Mouse (Mus musculus) C2C12 (cell line): ENCODE measurements at regions not wholly inside any gene's neighbourhood (a gene's known extent, or its start where the extent isn't known, plus 50 kb on each side); places are given as distances from the start of the nearest gene placed in this dataset.

Experiments
- H3K27me3 ChIP-seq: one replicate; pipeline ENCODE4 v1.6.1; 2011; ENCODE audit not compliant: control insufficient read depth, insufficient read depth, insufficient read length
- H3K36me3 ChIP-seq: one replicate; pipeline ENCODE4 v1.6.1; 2011; ENCODE audit not compliant: control insufficient read depth, insufficient read depth
- H3K4me3 ChIP-seq: one replicate; pipeline ENCODE4 v1.5.1; 2011; ENCODE audit warnings: mild to moderate bottlenecking, control low read depth; ENCODE audit not compliant: poor library complexity, insufficient read depth, severe bottlenecking
- H3K79me2 ChIP-seq: one replicate; pipeline ENCODE4 v1.6.1; 2011; ENCODE audit not compliant: control insufficient read depth, insufficient read depth
- H3K79me3 ChIP-seq: one replicate; pipeline ENCODE4 v1.6.1; 2011; ENCODE audit warnings: low read depth, control low read depth
- H3ac ChIP-seq: one replicate; pipeline ENCODE3; 2011; ENCODE audit warnings: low read depth; ENCODE audit not compliant: control insufficient read depth, insufficient read length
- CEBPB ChIP-seq: IDR thresholded peaks from one replicate; pipeline ENCODE4 v1.6.1; 2011; ENCODE audit warnings: low read depth, mild to moderate bottlenecking, control low read depth, moderate library complexity
- CTCF ChIP-seq: IDR thresholded peaks from one replicate; pipeline ENCODE4 v1.5.1; 2011; ENCODE audit not compliant: control insufficient read depth, insufficient read depth, insufficient read length
- FOSL1 ChIP-seq: IDR thresholded peaks from one replicate; pipeline ENCODE4 v1.8.0; 2011; ENCODE audit warnings: mild to moderate bottlenecking, low read length; ENCODE audit not compliant: poor library complexity, insufficient read depth, severe bottlenecking
- MAX ChIP-seq: IDR thresholded peaks from one replicate; pipeline ENCODE4 v1.6.1; 2011; ENCODE audit warnings: mild to moderate bottlenecking, control low read depth
- MYOD1 ChIP-seq: IDR thresholded peaks from one replicate; pipeline ENCODE4 v1.6.1; 2011; ENCODE audit warnings: low read depth; ENCODE audit not compliant: control insufficient read depth, insufficient read length
- MYOG ChIP-seq: IDR thresholded peaks from one replicate; pipeline ENCODE4 v1.6.1; 2011; ENCODE audit not compliant: control insufficient read depth, insufficient read length; ENCODE audit errors: extremely low read depth
- USF1 ChIP-seq: IDR thresholded peaks from one replicate; pipeline ENCODE4 v1.6.1; 2011; ENCODE audit warnings: low read depth, mild to moderate bottlenecking, control low read depth, moderate library complexity

DNA sequence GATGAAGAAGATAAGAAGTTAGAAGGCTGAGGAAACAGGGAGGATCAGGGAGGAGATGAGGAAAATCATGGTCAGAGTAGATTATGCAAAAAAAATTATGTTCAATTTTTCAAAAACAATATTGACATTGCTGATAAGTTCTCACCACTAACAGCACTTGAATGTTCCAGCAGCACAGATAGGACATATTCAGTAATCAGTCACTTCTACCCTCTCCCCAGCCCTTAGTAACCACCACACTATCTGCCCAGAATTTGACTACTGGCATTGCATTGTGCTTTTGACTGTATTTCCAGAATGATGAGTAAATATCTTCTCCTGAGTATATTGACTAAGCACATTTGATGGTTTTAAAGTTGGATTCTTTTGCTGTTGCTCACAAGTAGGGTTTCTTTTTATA is 140.5 kb downstream of the Cdca7 start:
- H3K36me3 ChIP-seq: no peaks in the 10 kb centered on the region
- H3K79me3 ChIP-seq: no peaks in the 10 kb centered on the region
- H3K79me2 ChIP-seq: no peaks in the 10 kb centered on the region
- no peaks in the 10 kb centered on the region for H3K27me3 ChIP-seq
- H3K4me3 ChIP-seq: no peak overlapping the region
- TF ChIP-seq CEBPB (no peak), MAX (no peak), MYOG (no peak), MYOD1 (no peak), USF1 (no peak), FOSL1 (no peak), CTCF (no peak)
- no peak overlapping the region for H3ac ChIP-seq

DNA sequence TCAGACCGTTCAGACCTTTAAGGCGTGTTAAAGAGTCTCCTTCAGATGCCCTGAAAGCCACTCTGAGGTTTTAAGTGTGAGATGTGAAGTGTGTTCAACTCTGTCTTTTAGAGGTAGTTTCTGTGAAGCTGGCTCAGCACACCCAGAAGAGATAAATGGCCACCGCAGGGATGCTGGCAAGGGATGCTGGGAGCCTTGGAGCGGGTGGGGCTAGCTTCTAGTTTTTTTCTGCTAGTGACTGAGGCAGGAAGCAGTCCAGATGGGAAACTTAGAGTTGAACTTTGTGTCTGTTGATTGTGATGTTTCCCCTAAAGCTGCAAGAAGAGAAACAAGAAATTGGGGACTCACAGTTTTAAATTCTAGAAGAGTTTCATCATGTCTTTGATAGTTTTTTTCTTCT is 143.5 kb downstream of the Cdca7 start:
- Histone ChIP-seq H3ac (no peak overlapping the region), H3K4me3 (no peak overlapping the region), H3K79me3 (no peaks in the 10 kb centered on the region), H3K27me3 (no peaks in the 10 kb centered on the region), H3K36me3 (no peaks in the 10 kb centered on the region), H3K79me2 (no peaks in the 10 kb centered on the region)
- TF ChIP-seq MYOG (no peak), CEBPB (no peak), USF1 (no peak), CTCF (no peak), MAX (no peak), MYOD1 (no peak), FOSL1 (no peak)

DNA sequence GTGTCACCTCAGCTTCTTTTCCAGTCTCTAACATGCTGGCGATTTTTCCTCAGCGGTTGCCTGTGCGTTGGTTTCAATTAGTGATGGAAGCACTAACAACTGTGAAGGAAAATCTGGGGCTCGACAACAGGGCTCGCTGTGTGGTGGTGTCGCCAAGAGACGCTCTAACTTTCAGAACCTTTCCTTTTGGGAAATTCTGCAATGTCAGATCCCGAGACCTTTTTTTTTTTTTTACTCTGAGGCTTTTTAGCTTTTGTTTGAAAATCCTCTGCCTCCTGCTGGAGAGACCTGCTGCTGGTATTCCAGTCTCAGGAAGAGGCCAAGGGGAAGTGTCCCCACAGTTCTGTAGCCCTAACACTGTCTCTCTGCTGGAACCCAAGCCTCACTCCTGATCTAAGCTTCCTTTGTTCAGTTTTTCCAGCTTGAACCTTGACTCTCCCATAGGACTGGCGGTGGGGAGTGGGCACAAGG is 144.3 kb downstream of the Cdca7 start:
- no peak overlapping the region for H3ac ChIP-seq
- no peaks in the 10 kb centered on the region for H3K27me3 ChIP-seq
- H3K36me3 ChIP-seq: no peaks in the 10 kb centered on the region
- H3K79me3 ChIP-seq: no peaks in the 10 kb centered on the region
- TF ChIP-seq FOSL1: no peak
- TF ChIP-seq MAX: no peak
- no peak for TF ChIP-seq CEBPB
- TF ChIP-seq MYOG: no peak
- TF ChIP-seq MYOD1: no peak
- no peak for TF ChIP-seq CTCF
- TF ChIP-seq USF1: no peak
- H3K4me3 ChIP-seq: no peak overlapping the region
- H3K79me2 ChIP-seq: no peaks in the 10 kb centered on the region

DNA sequence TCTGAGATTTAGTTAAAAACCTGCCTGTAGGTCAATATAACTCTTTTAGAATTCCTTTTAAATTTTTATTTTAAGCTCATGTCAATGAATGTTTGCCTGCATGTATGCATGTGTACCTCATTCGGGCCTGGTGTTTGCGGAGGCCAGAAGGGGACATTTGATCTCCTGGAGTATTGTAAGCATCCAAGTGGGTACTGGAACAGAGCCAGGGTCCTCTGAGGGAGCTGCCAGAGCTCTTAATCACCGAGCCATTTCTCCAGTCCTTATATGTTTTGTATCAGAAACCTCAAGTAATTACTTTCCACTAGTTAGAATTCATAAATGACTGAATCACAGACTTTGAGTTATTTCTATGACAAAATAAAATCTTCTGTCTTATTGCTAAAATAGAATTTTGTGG is 152.0 kb downstream of the Cdca7 start:
- no peaks in the 10 kb centered on the region for H3K79me2 ChIP-seq
- TF ChIP-seq CEBPB (no peak), USF1 (no peak), FOSL1 (no peak), MAX (no peak), MYOG (no peak), MYOD1 (no peak), CTCF (no peak)
- no peak overlapping the region for H3K4me3 ChIP-seq
- no peaks in the 10 kb centered on the region for H3K36me3 ChIP-seq
- H3ac ChIP-seq: no peak overlapping the region
- no peaks in the 10 kb centered on the region for H3K27me3 ChIP-seq
- no peaks in the 10 kb centered on the region for H3K79me3 ChIP-seq

DNA sequence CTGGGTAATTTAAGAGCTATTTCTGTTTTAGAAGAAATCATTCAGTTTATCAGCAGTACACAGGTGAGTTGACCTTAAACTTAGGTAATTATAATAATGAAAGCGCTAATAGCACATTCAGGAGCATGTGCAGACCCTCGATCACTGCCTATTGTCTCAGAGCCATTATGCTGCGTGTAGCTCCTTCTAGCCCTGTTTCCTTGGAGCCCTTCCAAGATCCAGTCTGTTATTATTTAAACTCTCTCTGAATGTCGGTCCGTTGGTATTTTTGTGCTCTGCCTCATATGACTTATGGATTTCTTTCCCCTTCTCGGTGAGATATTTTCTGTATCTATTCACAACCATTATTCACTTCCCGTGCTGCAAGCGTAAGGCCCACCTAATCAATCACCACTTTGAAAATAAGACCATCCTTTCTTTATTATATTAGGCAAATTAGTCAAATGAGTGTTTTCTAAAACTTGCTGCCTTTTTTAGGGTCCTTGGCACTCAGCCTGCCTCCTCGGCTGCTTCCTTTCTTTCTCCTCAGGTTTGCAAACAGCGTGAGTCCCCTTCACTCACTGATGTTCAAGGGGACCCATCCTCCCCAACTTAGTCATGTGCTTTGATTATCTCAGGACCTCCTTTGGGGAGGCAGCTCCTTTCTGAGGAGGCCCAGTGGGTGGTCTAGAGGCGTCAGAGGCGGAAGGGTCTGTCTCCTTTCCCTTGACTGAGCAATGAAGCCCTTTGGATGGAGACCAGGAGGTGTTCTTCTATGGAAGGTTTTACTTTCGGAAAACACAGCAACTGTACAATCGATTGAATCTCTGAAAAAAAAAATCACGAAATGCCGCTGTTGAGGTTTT is 152.9 kb downstream of the Cdca7 start:
- no peaks in the 10 kb centered on the region for H3K27me3 ChIP-seq
- no peak overlapping the region for H3ac ChIP-seq
- no peaks in the 10 kb centered on the region for H3K79me3 ChIP-seq
- no peaks in the 10 kb centered on the region for H3K79me2 ChIP-seq
- no peak overlapping the region for H3K4me3 ChIP-seq
- TF ChIP-seq MYOG (no peak), MAX (no peak), FOSL1 (no peak), USF1 (no peak), CTCF (no peak), CEBPB (no peak), MYOD1 (no peak)
- no peaks in the 10 kb centered on the region for H3K36me3 ChIP-seq
